Mouse (Mus musculus) C2C12 (cell line): ENCODE results near the gene Tnfrsf8. TPM values are rescaled to one million over a fixed set of nuclear protein-coding genes. Genes with fewer than 3 reads are reported as not detected.

ENCODE experiments used
- H3K27me3 ChIP-seq: one replicate; pipeline ENCODE4 v1.6.1; 2011; ENCODE audit not compliant: control insufficient read depth, insufficient read depth, insufficient read length
- H3K36me3 ChIP-seq: one replicate; pipeline ENCODE4 v1.6.1; 2011; ENCODE audit not compliant: control insufficient read depth, insufficient read depth
- H3K4me3 ChIP-seq: one replicate; pipeline ENCODE4 v1.5.1; 2011; ENCODE audit warnings: mild to moderate bottlenecking, control low read depth; ENCODE audit not compliant: poor library complexity, insufficient read depth, severe bottlenecking
- H3K79me2 ChIP-seq: one replicate; pipeline ENCODE4 v1.6.1; 2011; ENCODE audit not compliant: control insufficient read depth, insufficient read depth
- H3K79me3 ChIP-seq: one replicate; pipeline ENCODE4 v1.6.1; 2011; ENCODE audit warnings: low read depth, control low read depth
- H3ac ChIP-seq: one replicate; pipeline ENCODE3; 2011; ENCODE audit warnings: low read depth; ENCODE audit not compliant: control insufficient read depth, insufficient read length
- CEBPB ChIP-seq: IDR thresholded peaks from one replicate; pipeline ENCODE4 v1.6.1; 2011; ENCODE audit warnings: low read depth, mild to moderate bottlenecking, control low read depth, moderate library complexity
- CTCF ChIP-seq: IDR thresholded peaks from one replicate; pipeline ENCODE4 v1.5.1; 2011; ENCODE audit not compliant: control insufficient read depth, insufficient read depth, insufficient read length
- FOSL1 ChIP-seq: IDR thresholded peaks from one replicate; pipeline ENCODE4 v1.8.0; 2011; ENCODE audit warnings: mild to moderate bottlenecking, low read length; ENCODE audit not compliant: poor library complexity, insufficient read depth, severe bottlenecking
- MAX ChIP-seq: IDR thresholded peaks from one replicate; pipeline ENCODE4 v1.6.1; 2011; ENCODE audit warnings: mild to moderate bottlenecking, control low read depth
- MYOD1 ChIP-seq: IDR thresholded peaks from one replicate; pipeline ENCODE4 v1.6.1; 2011; ENCODE audit warnings: low read depth; ENCODE audit not compliant: control insufficient read depth, insufficient read length
- MYOG ChIP-seq: IDR thresholded peaks from one replicate; pipeline ENCODE4 v1.6.1; 2011; ENCODE audit not compliant: control insufficient read depth, insufficient read length; ENCODE audit errors: extremely low read depth
- USF1 ChIP-seq: IDR thresholded peaks from one replicate; pipeline ENCODE4 v1.6.1; 2011; ENCODE audit warnings: low read depth, mild to moderate bottlenecking, control low read depth, moderate library complexity
- polyA plus RNA-seq: library from polyadenylated mRNA; unstranded; fragments of >200 nt; fragmentation: generic; extraction: Trizol; gene quantifications from one replicate; pipeline ENCODE4 v1.2.1, GENCODE M21; 2012; ENCODE audit warnings: missing spikeins

Gene Tnfrsf8
- polyA plus RNA-seq, 1 experiment, result not detected

DNA sequence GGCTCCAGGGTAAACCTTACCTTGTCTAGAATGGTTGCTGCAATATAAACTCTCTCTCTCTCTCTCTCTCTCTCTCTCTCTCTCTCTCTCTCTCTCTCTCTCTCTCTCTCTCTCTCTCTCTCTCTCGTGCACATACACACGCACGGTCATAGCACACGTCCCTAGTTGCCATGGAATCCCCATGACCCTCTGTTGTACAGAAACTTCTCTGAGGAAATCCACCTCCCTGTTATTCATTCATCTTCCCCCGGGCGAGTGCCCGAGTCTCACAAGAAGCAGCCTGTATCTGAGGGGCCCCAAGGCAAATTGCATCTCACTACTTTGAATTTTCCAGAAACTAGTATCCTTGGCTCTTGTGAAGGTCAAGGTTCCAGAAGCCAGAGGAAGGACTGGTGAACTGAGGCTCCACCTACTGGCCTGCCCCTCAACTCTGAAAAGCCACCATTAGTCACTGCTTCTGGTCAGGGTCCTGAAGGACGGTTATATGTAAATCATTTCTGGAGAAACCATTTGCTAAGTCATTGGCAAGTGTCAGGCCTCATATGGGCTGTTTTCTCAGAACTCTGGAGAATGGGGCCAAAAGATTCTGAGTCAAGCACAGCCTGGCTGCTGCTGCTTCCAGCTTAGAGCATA, 8.1 kb upstream of the Tnfrsf8 start:
- no peaks in the 10 kb centered on the region for H3K79me3 ChIP-seq
- no peak overlapping the region for H3K4me3 ChIP-seq
- no peaks in the 10 kb centered on the region for H3K36me3 ChIP-seq
- H3K79me2 ChIP-seq, result no peaks in the 10 kb centered on the region
- H3K27me3 ChIP-seq, result no peaks in the 10 kb centered on the region
- TF ChIP-seq MYOG (no peak), USF1 (no peak), MAX (no peak), CEBPB (no peak), CTCF (no peak), FOSL1 (no peak), MYOD1 (no peak)
- no peak overlapping the region for H3ac ChIP-seq

DNA sequence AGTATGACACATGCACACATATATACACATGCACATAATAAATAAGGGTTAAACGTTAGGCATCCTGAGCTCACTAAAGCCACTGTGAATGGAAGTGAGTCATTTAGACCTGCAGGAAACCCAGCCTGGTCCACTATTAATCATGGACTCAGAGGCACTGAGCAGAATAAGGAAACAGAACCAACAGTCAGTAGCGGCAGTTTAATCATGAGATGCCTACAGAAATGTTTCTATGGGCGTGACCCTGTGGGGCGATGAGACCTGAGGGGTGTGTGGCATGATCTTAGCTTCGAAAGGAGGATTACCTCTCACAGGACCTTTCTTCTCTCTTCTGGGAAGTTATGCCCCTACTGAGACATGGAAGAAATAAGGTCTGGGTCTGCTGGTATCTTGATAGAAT, 7.2 kb upstream of the Tnfrsf8 start:
- H3ac ChIP-seq, result no peak overlapping the region
- no peaks in the 10 kb centered on the region for H3K27me3 ChIP-seq
- no peaks in the 10 kb centered on the region for H3K79me2 ChIP-seq
- no peaks in the 10 kb centered on the region for H3K79me3 ChIP-seq
- no peaks in the 10 kb centered on the region for H3K36me3 ChIP-seq
- H3K4me3 ChIP-seq, result no peak overlapping the region
- no peak for TF ChIP-seq CTCF
- no peak for TF ChIP-seq USF1
- no peak for TF ChIP-seq CEBPB
- no peak for TF ChIP-seq FOSL1
- no peak for TF ChIP-seq MAX
- TF ChIP-seq MYOD1, result no peak
- no peak for TF ChIP-seq MYOG

DNA sequence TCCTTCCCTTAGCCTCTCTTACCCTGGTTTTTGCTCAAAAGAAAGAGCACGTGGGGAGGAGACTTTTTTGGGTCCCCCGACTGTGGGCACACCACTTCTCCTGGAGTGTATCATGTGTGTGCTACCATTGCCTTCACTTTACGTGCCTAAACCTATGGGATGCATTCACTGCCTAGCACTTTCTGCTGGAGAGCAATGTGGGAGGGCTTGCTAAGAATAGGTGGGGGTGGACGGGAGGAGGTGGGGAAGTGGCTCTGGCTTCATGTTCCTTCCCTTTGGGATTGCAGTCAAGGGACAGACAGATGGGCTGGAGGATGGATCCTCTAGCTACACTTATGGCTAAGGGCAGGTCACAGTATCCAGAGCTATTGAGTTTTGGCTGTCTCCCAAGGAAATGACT, 5.7 kb upstream of the Tnfrsf8 start:
- H3K79me3 ChIP-seq, result no peaks in the 10 kb centered on the region
- H3K36me3 ChIP-seq, result no peaks in the 10 kb centered on the region
- H3K79me2 ChIP-seq, result no peaks in the 10 kb centered on the region
- TF ChIP-seq CTCF (no peak), MAX (no peak), CEBPB (no peak), MYOD1 (no peak), USF1 (no peak), MYOG (no peak), FOSL1 (no peak)
- no peak overlapping the region for H3ac ChIP-seq
- H3K4me3 ChIP-seq, result no peak overlapping the region
- no peaks in the 10 kb centered on the region for H3K27me3 ChIP-seq

DNA sequence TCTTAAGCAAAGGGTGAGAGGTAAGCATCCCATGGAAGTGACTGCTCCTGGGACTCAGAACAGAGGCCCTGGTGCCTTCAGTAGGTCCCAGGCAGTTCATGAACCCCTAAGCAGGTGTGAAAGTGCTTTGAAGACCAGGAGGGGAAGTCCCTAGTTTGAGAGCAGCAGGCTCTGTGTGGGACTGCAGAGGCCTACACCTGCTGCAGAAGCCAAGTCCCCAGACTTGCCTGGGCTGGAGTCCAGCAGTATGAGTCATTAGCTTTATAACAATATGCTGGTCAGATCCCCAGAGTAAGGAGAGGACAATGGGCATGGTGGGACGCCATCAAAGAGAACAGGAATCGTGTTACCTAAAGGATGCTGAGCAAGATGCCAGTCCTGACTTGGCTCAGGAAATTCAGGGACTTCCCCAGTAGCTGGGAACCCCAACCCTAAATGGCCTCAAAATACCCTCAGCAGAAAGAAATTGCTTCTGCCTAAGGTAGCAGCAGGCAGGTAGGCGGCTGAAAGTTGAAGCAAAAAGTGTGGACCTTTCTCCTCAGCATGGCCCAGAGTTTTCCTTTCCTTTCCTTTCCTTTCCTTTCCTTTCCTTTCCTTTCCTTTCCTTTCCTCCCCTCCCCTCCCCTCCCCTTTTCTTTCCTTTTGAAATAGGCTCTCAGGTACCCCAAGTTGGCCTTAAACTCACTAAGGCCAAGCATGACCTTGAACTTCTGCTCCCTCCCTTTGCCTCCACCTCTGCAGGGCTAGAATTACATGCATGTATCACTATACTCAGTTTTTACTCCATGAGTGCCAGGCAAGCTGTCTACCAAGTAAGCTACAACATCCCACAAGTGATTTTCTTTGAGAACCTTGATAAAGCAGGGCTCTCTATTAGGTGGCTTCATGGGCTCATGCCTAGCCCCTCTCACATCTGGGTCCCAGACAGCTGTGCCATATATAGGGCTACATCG, 4.6 kb upstream of the Tnfrsf8 start:
- H3K27me3 ChIP-seq, result no peaks in the 10 kb centered on the region
- no peaks in the 10 kb centered on the region for H3K79me2 ChIP-seq
- no peaks in the 10 kb centered on the region for H3K79me3 ChIP-seq
- no peak for TF ChIP-seq USF1
- TF ChIP-seq CEBPB, result no peak
- no peak for TF ChIP-seq MYOG
- TF ChIP-seq CTCF, result no peak
- TF ChIP-seq MAX, result no peak
- TF ChIP-seq MYOD1, result peak; percentile 14
- TF ChIP-seq FOSL1, result peak; percentile 26
- H3K4me3 ChIP-seq, result no peak overlapping the region
- H3K36me3 ChIP-seq, result no peaks in the 10 kb centered on the region
- no peak overlapping the region for H3ac ChIP-seq

DNA sequence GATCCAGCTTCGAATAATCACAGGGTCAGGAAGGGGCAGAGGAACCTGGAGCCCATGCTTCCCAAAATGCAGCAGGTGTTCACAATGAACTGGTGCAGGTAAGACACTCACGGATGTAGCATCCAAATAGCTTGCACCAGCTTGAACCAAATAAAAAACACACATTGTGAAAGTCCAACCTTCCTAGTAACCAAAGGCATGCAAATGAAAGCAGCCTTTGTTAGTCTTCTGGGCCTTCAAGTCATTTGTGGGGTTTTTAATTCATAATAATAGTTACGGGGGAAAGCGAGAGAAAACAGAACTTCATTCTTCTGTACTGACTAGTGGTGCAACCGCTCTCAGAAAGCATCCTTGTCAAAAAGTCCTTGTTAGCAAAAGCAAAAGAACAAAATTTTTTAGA, 1.7 kb upstream of the Tnfrsf8 start:
- TF ChIP-seq FOSL1 (no peak), CEBPB (no peak), MYOG (no peak), MAX (no peak), MYOD1 (no peak), USF1 (no peak), CTCF (no peak)
- no peak overlapping the region for H3K4me3 ChIP-seq
- H3K79me2 ChIP-seq, result no peaks in the 10 kb centered on the region
- no peaks in the 10 kb centered on the region for H3K36me3 ChIP-seq
- H3ac ChIP-seq, result no peak overlapping the region
- no peaks in the 10 kb centered on the region for H3K27me3 ChIP-seq
- H3K79me3 ChIP-seq, result no peaks in the 10 kb centered on the region
